Mouse (Mus musculus) midbrain, postnatal 0 days (tissue): ENCODE results near the gene Vps41. TPM values are rescaled to one million over a fixed set of nuclear protein-coding genes. Genes with fewer than 3 reads are reported as not detected.

Experiments
- ATAC-seq: fragments of 200-750 bp; cut with Nextera tagmentation; 2 replicates; pipeline ENCODE4 v1.8.0; 2017; ENCODE audit warnings: moderate number of reproducible peaks, mild to moderate bottlenecking, moderate TSS enrichment, moderate library complexity; ENCODE audit not compliant: low FRiP score
- DNase-seq: peaks from one replicate; pipeline ENCODE4 v3.0.0-alpha.2; 2015; ENCODE audit warnings: low spot score
- H3K27ac ChIP-seq: fragments of 300-500 bp; sonication (generic); 2 replicates; pipeline ENCODE4 v1.5.1; 2014; ENCODE audit warnings: low read depth, mild to moderate bottlenecking, low read length, mixed read lengths
- H3K27me3 ChIP-seq: fragments of 300-500 bp; sonication (generic); 2 replicates; pipeline ENCODE4 v1.6.1; 2014; ENCODE audit warnings: low read length, control low read depth, mixed read lengths; ENCODE audit not compliant: insufficient read depth
- H3K36me3 ChIP-seq: fragments of 300-500 bp; sonication (generic); 2 replicates; pipeline ENCODE4 v1.6.1; 2014; ENCODE audit warnings: low read length, control low read depth, mixed read lengths; ENCODE audit not compliant: insufficient read depth
- H3K4me1 ChIP-seq: fragments of 300-500 bp; sonication (generic); 2 replicates; pipeline ENCODE4 v1.6.1; 2014; ENCODE audit warnings: mild to moderate bottlenecking, control low read depth, antibody characterized with exemption, low read length, mixed read lengths; ENCODE audit not compliant: insufficient read depth
- H3K4me2 ChIP-seq: fragments of 300-500 bp; sonication (generic); 2 replicates; pipeline ENCODE4 v1.6.1; 2014; ENCODE audit warnings: low read depth, mild to moderate bottlenecking, low read length, mixed read lengths; ENCODE audit not compliant: poor library complexity, severe bottlenecking
- H3K4me3 ChIP-seq: fragments of 300-500 bp; sonication (generic); 2 replicates; pipeline ENCODE4 v1.5.1; 2014; ENCODE audit warnings: low read depth, mild to moderate bottlenecking, low read length, moderate library complexity
- H3K9ac ChIP-seq: fragments of 300-500 bp; sonication (generic); replicated peaks from 2 replicates; pipeline ENCODE4 v1.6.1; 2014; ENCODE audit warnings: mild to moderate bottlenecking, low read length, moderate library complexity, mixed read lengths; ENCODE audit not compliant: poor library complexity, severe bottlenecking
- H3K9me3 ChIP-seq: fragments of 300-500 bp; sonication (generic); 2 replicates; pipeline ENCODE4 v1.6.1; 2016; ENCODE audit warnings: low read length, control low read depth
- CTCF ChIP-seq: IDR thresholded peaks from 2 replicates; pipeline ENCODE4 v1.5.1; 2016; ENCODE audit warnings: antibody characterized with exemption, mild to moderate bottlenecking
- WGBS: fragments of 180-500 bp; shearing (Covaris S2); extraction: QIAGEN DNeasy Blood & Tissue Kit; methylation state at CpG from one replicate; pipeline ENCODE4 v1.1.7; 2014; 5-methylcytosine and 5-hydroxymethylcytosine counted together
- polyA plus RNA-seq: library from polyadenylated mRNA; unstranded; fragments of >200 nt; fragmentation: Nextera tagmentation; extraction: Ambion mirVana; gene quantifications from 2 replicates; pipeline ENCODE4 v1.2.1, GENCODE M21; 2015
- total RNA-seq: library from RNA; depleted of rRNA; stranded (reverse); fragments of >200 nt; gene quantifications from 2 replicates; pipeline ENCODE4 v1.2.3, GENCODE M21; 2014

Vps41 gene
- total and polyA plus RNA-seq, 2 experiments from 2014 or later: 98.4 to 102 TPM

GRCm38 (mm10) chr13:18858183-18858582, 141.1 kb downstream of the Vps41 start:
- TF ChIP-seq CTCF: no peak
- H3K27ac ChIP-seq: no peak overlapping the region
- no peaks in the 10 kb centered on the region for H3K4me1 ChIP-seq
- peaks cover 6% of the 10 kb centered on the region; the same call in 1 of the 2 replicates for H3K36me3 ChIP-seq
- no peaks in the 10 kb centered on the region for H3K27me3 ChIP-seq
- no peak overlapping the region for H3K9ac ChIP-seq
- DNase-seq: no peak
- ATAC-seq: no peak
- no peak overlapping the region for H3K4me3 ChIP-seq
- 67% methylated on average over 4 of the region's 4 CpGs for WGBS
- no peaks in the 10 kb centered on the region for H3K9me3 ChIP-seq
- no peak overlapping the region for H3K4me2 ChIP-seq

- Histone ChIP-seq H3K27me3 (no peaks in the 10 kb centered on the region), H3K36me3 (peaks cover 14% of the 10 kb centered on the region; the same call in 1 of the 2 replicates), H3K4me2 (no peak overlapping the region), H3K9me3 (no peaks in the 10 kb centered on the region), H3K4me1 (no peaks in the 10 kb centered on the region), H3K9ac (no peak overlapping the region), H3K27ac (no peak overlapping the region), H3K4me3 (no peak overlapping the region)
- ATAC-seq (no peak), DNase-seq (no peak)
- TF ChIP-seq CTCF: no peak
- WGBS: 88% methylated on average over 3 of the region's 3 CpGs
These were observed 142.3 kb downstream of the Vps41 start for GRCm38 (mm10) chr13:18859389-18859788.

- no peaks in the 10 kb centered on the region for H3K4me1 ChIP-seq
- H3K27me3 ChIP-seq: no peaks in the 10 kb centered on the region
- H3K4me2 ChIP-seq: no peak overlapping the region
- H3K9me3 ChIP-seq: no peaks in the 10 kb centered on the region
- H3K27ac ChIP-seq: no peak overlapping the region
- TF ChIP-seq CTCF: peak; percentile 83
- 42% methylated on average over 5 of the region's 5 CpGs for WGBS
- H3K36me3 ChIP-seq: peaks cover 19% of the 10 kb centered on the region
- H3K4me3 ChIP-seq: no peak overlapping the region
- DNase-seq: peak; percentile 75
- ATAC-seq: peak; percentile 84
- H3K9ac ChIP-seq: no peak overlapping the region
These were observed 151.0 kb downstream of the Vps41 start for GRCm38 (mm10) chr13:18868030-18868490.

- no peak overlapping the region for H3K4me3 ChIP-seq
- ATAC-seq (no peak), DNase-seq (no peak)
- no peak overlapping the region for H3K4me2 ChIP-seq
- no peaks in the 10 kb centered on the region for H3K4me1 ChIP-seq
- no peaks in the 10 kb centered on the region for H3K27me3 ChIP-seq
- no peak overlapping the region for H3K27ac ChIP-seq
- no peaks in the 10 kb centered on the region for H3K9me3 ChIP-seq
- no peak overlapping the region for H3K9ac ChIP-seq
- TF ChIP-seq CTCF: no peak
- H3K36me3 ChIP-seq: peaks cover 15% of the 10 kb centered on the region
- WGBS: 86% methylated on average over 5 of the region's 5 CpGs
These were observed 151.7 kb downstream of the Vps41 start for GRCm38 (mm10) chr13:18868825-18869224.

GRCm38 (mm10) chr13:18875321-18875720, 158.2 kb downstream of the Vps41 start:
- H3K4me2 ChIP-seq: no peak overlapping the region
- H3K4me1 ChIP-seq: no peaks in the 10 kb centered on the region
- ATAC-seq (no peak), DNase-seq (no peak)
- no peak overlapping the region for H3K4me3 ChIP-seq
- no peaks in the 10 kb centered on the region for H3K27me3 ChIP-seq
- WGBS: 67% methylated on average over 7 of the region's 7 CpGs
- H3K27ac ChIP-seq: no peak overlapping the region
- H3K36me3 ChIP-seq: no peaks in the 10 kb centered on the region
- H3K9me3 ChIP-seq: no peaks in the 10 kb centered on the region
- H3K9ac ChIP-seq: no peak overlapping the region
- TF ChIP-seq CTCF: no peak

- ATAC-seq (peak; percentile 38; the same call in 1 of the 2 replicates), DNase-seq (no peak)
- H3K4me1 ChIP-seq: no peaks in the 10 kb centered on the region
- no peak overlapping the region for H3K9ac ChIP-seq
- no peak overlapping the region for H3K4me3 ChIP-seq
- no peak overlapping the region for H3K4me2 ChIP-seq
- no peak for TF ChIP-seq CTCF
- H3K36me3 ChIP-seq: no peaks in the 10 kb centered on the region
- H3K9me3 ChIP-seq: no peaks in the 10 kb centered on the region
- no peaks in the 10 kb centered on the region for H3K27me3 ChIP-seq
- WGBS: 64% methylated on average over 9 of the region's 9 CpGs
- H3K27ac ChIP-seq: no peak overlapping the region
These were observed 175.8 kb downstream of the Vps41 start for GRCm38 (mm10) chr13:18892910-18893309.
